Mouse (Mus musculus) c-Kit-positive CD71-negative TER-119-negative erythroid progenitor cells, embryonic 14.5 days (primary cell): ENCODE results near the gene Pxdc1.
A peak's percentile ranks its signal among the peaks of the same experiment; 100 is the strongest.

ENCODE experiments used
- DNase-seq: peaks from one replicate; pipeline ENCODE4 v3.0.0-alpha.2; 2013; ENCODE audit warnings: low read depth

The Pxdc1 gene

GRCm38 (mm10) chr13:34650953-34651352 lies 2.3 kb downstream of the Pxdc1 start:
- DNase-seq: no peak

- no peak for DNase-seq
Measured at GRCm38 (mm10) chr13:34650371-34650770, 2.9 kb downstream of the Pxdc1 start.

- DNase-seq: no peak
Measured at GRCm38 (mm10) chr13:34647751-34648150, 5.5 kb downstream of the Pxdc1 start.

GRCm38 (mm10) chr13:34647221-34647620 lies 6.1 kb downstream of the Pxdc1 start:
- no peak for DNase-seq

- DNase-seq: no peak
Measured at GRCm38 (mm10) chr13:34646240-34646750, 7.0 kb downstream of the Pxdc1 start.

- no peak for DNase-seq
Measured at GRCm38 (mm10) chr13:34645519-34645918, 7.8 kb downstream of the Pxdc1 start.

GRCm38 (mm10) chr13:34644401-34644800 lies 8.9 kb downstream of the Pxdc1 start:
- DNase-seq: no peak

- DNase-seq: no peak
Measured at GRCm38 (mm10) chr13:34643926-34644325, 9.4 kb downstream of the Pxdc1 start.

GRCm38 (mm10) chr13:34642941-34643875 lies 10.1 kb downstream of the Pxdc1 start:
- DNase-seq: peak; percentile 58

GRCm38 (mm10) chr13:34641066-34641465 lies 12.2 kb downstream of the Pxdc1 start:
- no peak for DNase-seq

GRCm38 (mm10) chr13:34635978-34636377 lies 17.3 kb downstream of the Pxdc1 start:
- DNase-seq: peak; percentile 38

- DNase-seq: no peak
Measured at GRCm38 (mm10) chr13:34630319-34630718, 23.0 kb downstream of the Pxdc1 start.

GRCm38 (mm10) chr13:34629741-34630140 lies 23.5 kb downstream of the Pxdc1 start:
- DNase-seq: no peak

- no peak for DNase-seq
Measured at GRCm38 (mm10) chr13:34627446-34627845, 25.8 kb downstream of the Pxdc1 start.

- DNase-seq: no peak
Measured at GRCm38 (mm10) chr13:34624414-34624813, 28.9 kb downstream of the Pxdc1 start.

- DNase-seq: no peak
Measured at GRCm38 (mm10) chr13:34612402-34612801, 40.9 kb downstream of the Pxdc1 start.

GRCm38 (mm10) chr13:34609711-34610110 lies 43.6 kb downstream of the Pxdc1 start:
- DNase-seq: no peak

- no peak for DNase-seq
Measured at GRCm38 (mm10) chr13:34607079-34607478, 46.2 kb downstream of the Pxdc1 start.

GRCm38 (mm10) chr13:34605884-34606283 lies 47.4 kb downstream of the Pxdc1 start:
- no peak for DNase-seq

- no peak for DNase-seq
Measured at GRCm38 (mm10) chr13:34605206-34605605, 48.1 kb downstream of the Pxdc1 start.

- no peak for DNase-seq
Measured at GRCm38 (mm10) chr13:34604406-34604805, 48.9 kb downstream of the Pxdc1 start.

GRCm38 (mm10) chr13:34602757-34603156 lies 50.5 kb downstream of the Pxdc1 start:
- DNase-seq: no peak

- no peak for DNase-seq
Measured at GRCm38 (mm10) chr13:34596797-34597196, 56.5 kb downstream of the Pxdc1 start.
